Mouse (Mus musculus): Measurements from ENCODE around the gene Stk10. TPM values are rescaled to one million over a fixed set of nuclear protein-coding genes. Genes with fewer than 3 reads are reported as not detected.
"Not testable (repeated sequence)": the region's sequence is repeated elsewhere in the genome, so short reads cannot be mapped to it uniquely, and the experiment has no call there.

Gene Stk10
- polyA plus RNA-seq, 1 experiment from 2014 or later = 2.0 TPM

DNA sequence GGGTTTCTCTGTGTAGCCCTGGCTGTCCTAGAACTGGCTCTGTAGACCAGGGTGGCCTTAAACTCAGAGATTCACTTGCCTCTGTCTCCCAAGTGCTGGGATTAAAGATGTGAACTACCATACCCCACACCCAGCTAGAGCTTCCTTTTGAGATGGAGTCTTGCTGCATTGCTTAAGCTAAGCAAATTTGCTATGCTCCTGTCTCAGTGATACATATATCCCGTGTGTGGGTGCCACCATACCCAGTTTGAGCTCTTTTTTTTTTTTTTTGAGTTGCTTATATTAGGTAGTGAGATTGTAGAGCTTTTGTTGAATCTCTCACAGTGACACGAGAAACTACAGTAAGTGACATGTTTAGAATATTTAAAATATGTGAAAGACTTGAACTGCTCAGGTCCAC lies 37.8 kb upstream of the Stk10 start:
- Histone ChIP-seq H3K27me3 (ENCODE audit: control insufficient read depth, insufficient read depth, low read length) (no peaks in the 10 kb centered on the region), H3K9ac (ENCODE audit: low read length) (no peak overlapping the region), H3K4me3 (ENCODE audit: low read depth, low read length) (no peak overlapping the region), H3K4me2 (ENCODE audit: low read depth, severe bottlenecking) (no peak overlapping the region), H3K36me3 (ENCODE audit: control insufficient read depth, insufficient read depth, low read length) (no peaks in the 10 kb centered on the region), H3K27ac (replicated peaks; ENCODE audit: low read depth, low read length) (no peak overlapping the region), H3K4me1 (ENCODE audit: control insufficient read depth, insufficient read depth, low read length) (no peaks in the 10 kb centered on the region), H3K9me3 (ENCODE audit: control insufficient read depth, low read length) (no peaks in the 10 kb centered on the region)
- ATAC-seq (ENCODE audit: insufficient number of reproducible peaks, low FRiP score, low TSS enrichment, low read depth) (no peak), DNase-seq (ENCODE audit: low spot score) (no peak)
- 89% methylated on average over 2 of the region's 2 CpGs for WGBS

DNA sequence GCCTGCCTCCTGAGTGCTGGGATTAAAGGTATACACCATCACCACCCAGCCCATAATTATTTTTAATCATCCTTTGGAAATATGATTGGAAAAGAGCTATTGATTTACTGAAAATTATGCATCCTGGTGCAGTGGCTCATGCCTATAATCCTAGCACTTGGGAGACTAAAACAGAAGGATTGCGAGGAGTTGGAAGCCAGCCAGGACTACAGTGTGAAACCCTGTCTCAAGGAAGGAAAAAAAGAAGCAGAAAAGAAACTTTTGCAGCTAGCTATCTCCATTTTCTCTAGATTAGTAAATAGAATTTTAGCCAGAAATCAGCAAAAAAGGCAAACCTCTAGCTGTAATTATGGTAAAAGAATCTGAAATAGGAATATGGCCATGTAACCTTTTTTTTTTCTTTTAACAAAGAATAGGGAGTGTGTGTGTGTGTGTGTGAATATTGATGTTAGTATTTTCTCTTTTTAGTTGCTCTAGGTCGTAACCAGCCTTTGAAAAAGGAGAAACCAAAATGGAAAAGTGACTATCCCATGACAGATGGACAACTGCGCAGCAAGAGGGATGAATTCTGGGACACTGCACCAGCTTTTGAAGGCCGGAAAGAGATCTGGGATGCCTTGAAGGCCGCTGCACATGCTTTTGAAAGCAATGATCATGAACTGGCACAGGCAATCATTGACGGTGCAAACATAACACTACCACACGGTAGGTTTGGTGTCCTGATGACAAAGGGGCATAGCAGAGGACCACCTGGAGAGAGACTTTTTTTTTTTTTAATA lies 34.2 kb upstream of the Stk10 start:
- Histone ChIP-seq H3K27ac (replicated peaks; ENCODE audit: low read depth, low read length) (no peak overlapping the region), H3K36me3 (ENCODE audit: control insufficient read depth, insufficient read depth, low read length) (no peaks in the 10 kb centered on the region), H3K4me1 (ENCODE audit: control insufficient read depth, insufficient read depth, low read length) (no peaks in the 10 kb centered on the region), H3K4me2 (ENCODE audit: low read depth, severe bottlenecking) (no peak overlapping the region), H3K27me3 (ENCODE audit: control insufficient read depth, insufficient read depth, low read length) (no peaks in the 10 kb centered on the region), H3K4me3 (ENCODE audit: low read depth, low read length) (no peak overlapping the region), H3K9me3 (ENCODE audit: control insufficient read depth, low read length) (no peaks in the 10 kb centered on the region), H3K9ac (ENCODE audit: low read length) (no peak overlapping the region)
- no peak for ATAC-seq (ENCODE audit: insufficient number of reproducible peaks, low FRiP score, low TSS enrichment, low read depth)
- WGBS = 92% methylated on average over 7 of the region's 7 CpGs
- DNase-seq (ENCODE audit: low spot score) = no peak

DNA sequence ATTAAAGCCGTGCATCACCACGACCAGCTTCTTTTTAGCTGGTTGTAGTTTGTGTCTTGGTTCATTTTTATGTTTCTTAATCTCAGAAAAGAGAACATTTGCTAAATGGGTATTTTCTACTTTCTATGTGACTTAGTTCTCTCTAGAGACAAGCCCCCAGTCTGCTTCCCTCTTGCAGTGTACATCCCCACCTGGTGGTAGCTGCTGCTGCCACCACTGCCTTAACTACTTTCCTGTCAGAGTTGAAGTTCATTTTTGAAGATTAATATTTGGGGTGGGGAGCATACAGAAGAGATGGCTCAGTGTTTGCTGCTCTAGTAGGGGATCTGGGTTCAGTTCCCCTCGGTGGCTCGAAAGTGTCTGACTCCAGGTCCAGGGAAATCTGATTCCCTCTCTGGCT lies 33.2 kb upstream of the Stk10 start:
- no peaks in the 10 kb centered on the region for H3K4me1 ChIP-seq (ENCODE audit: control insufficient read depth, insufficient read depth, low read length)
- H3K27ac ChIP-seq (replicated peaks; ENCODE audit: low read depth, low read length) = no peak overlapping the region
- no peaks in the 10 kb centered on the region for H3K36me3 ChIP-seq (ENCODE audit: control insufficient read depth, insufficient read depth, low read length)
- no peak overlapping the region for H3K4me3 ChIP-seq (ENCODE audit: low read depth, low read length)
- H3K9ac ChIP-seq (ENCODE audit: low read length) = no peak overlapping the region
- H3K9me3 ChIP-seq (ENCODE audit: control insufficient read depth, low read length) = no peaks in the 10 kb centered on the region
- H3K27me3 ChIP-seq (ENCODE audit: control insufficient read depth, insufficient read depth, low read length) = no peaks in the 10 kb centered on the region
- no peak for DNase-seq (ENCODE audit: low spot score)
- ATAC-seq (ENCODE audit: insufficient number of reproducible peaks, low FRiP score, low TSS enrichment, low read depth) = no peak
- WGBS = 89% methylated on average over 4 of the region's 4 CpGs
- H3K4me2 ChIP-seq (ENCODE audit: low read depth, severe bottlenecking) = no peak overlapping the region

DNA sequence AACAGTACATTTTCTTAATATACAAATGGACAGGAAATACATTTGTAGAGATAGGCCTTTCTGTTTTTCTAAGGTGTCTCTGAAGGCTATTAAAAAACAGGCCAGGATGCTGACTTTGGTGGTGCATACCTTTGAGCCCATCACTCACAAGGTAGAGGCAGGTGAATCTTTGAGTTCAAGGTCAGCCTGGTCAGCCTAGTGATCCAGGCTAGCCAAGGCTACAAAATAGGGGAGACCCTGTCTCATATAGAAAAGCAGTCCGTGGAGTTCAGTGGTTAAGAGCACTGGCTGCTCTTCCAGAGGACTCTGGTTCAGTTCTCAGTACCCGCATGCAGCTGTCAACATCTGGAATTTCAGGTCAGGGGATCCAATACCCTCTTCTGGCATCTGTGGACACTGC lies 29.4 kb upstream of the Stk10 start:
- Histone ChIP-seq H3K27me3 (ENCODE audit: control insufficient read depth, insufficient read depth, low read length) (no peaks in the 10 kb centered on the region), H3K4me1 (ENCODE audit: control insufficient read depth, insufficient read depth, low read length) (no peaks in the 10 kb centered on the region), H3K9ac (ENCODE audit: low read length) (no peak overlapping the region), H3K4me3 (ENCODE audit: low read depth, low read length) (no peak overlapping the region), H3K4me2 (ENCODE audit: low read depth, severe bottlenecking) (no peak overlapping the region), H3K9me3 (ENCODE audit: control insufficient read depth, low read length) (no peaks in the 10 kb centered on the region), H3K36me3 (ENCODE audit: control insufficient read depth, insufficient read depth, low read length) (no peaks in the 10 kb centered on the region), H3K27ac (replicated peaks; ENCODE audit: low read depth, low read length) (no peak overlapping the region)
- DNase-seq (ENCODE audit: low spot score) (no peak), ATAC-seq (ENCODE audit: insufficient number of reproducible peaks, low FRiP score, low TSS enrichment, low read depth) (no peak)
- 95% methylated on average over 2 of the region's 2 CpGs for WGBS

DNA sequence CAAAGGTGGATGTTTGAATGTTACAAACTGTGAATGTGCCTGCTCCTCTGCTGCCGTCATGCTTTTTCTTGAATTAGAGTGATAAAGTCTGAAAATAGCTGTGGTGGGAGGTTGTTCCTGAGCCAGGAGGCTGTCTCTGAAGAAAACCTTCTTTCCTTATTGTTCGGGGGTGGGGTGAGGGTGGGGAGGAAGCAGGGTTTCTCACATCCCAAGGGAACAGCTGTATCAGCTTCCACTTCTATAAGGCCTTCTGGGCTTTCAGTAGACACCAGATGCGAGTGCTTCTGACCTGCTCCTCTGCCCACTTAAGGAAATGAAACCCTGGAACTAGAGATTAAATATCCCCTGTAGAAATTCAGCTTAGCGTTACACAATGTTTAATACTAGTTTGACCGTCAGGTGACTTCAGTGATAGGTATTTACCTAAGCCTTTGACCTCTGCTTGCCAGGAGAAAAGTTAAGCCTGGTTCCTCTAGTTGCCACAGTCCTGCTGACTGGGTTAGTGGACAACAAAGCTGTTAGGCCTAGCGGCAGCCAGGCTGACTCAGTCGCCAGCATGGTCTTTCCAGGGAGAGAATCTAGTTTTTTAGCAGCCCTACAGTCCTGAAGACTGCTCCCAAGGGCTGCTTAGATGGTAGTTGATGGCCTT lies 27.9 kb upstream of the Stk10 start:
- Histone ChIP-seq H3K4me3 (ENCODE audit: low read depth, low read length) (no peak overlapping the region), H3K27me3 (ENCODE audit: control insufficient read depth, insufficient read depth, low read length) (no peaks in the 10 kb centered on the region), H3K36me3 (ENCODE audit: control insufficient read depth, insufficient read depth, low read length) (no peaks in the 10 kb centered on the region), H3K9me3 (ENCODE audit: control insufficient read depth, low read length) (no peaks in the 10 kb centered on the region), H3K9ac (ENCODE audit: low read length) (no peak overlapping the region), H3K4me1 (ENCODE audit: control insufficient read depth, insufficient read depth, low read length) (no peaks in the 10 kb centered on the region), H3K27ac (replicated peaks; ENCODE audit: low read depth, low read length) (no peak overlapping the region), H3K4me2 (ENCODE audit: low read depth, severe bottlenecking) (no peak overlapping the region)
- WGBS = 86% methylated on average over 7 of the region's 7 CpGs
- DNase-seq (ENCODE audit: low spot score) (no peak), ATAC-seq (ENCODE audit: insufficient number of reproducible peaks, low FRiP score, low TSS enrichment, low read depth) (no peak)

DNA sequence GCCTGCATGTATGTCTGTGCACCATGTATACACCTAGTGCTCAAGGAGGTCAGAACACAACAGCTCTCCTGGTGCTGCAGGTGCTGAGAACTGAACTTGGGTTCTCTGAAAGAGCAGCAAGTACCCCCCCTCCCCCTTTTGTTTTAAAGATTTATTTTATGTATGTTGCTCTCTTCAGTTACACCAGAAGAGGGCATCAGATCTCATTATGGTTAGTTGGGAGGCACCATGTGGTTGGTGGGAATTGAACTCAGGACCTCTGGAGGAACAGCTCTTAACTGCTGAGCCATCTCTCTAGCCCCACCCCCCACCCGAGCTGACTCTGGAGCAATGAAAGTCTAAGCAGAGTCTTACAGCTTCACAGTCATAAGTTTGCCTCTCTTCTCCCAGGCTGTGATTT lies 22.2 kb upstream of the Stk10 start:
- H3K36me3 ChIP-seq (ENCODE audit: control insufficient read depth, insufficient read depth, low read length) = no peaks in the 10 kb centered on the region
- no peak overlapping the region for H3K4me3 ChIP-seq (ENCODE audit: low read depth, low read length)
- H3K9me3 ChIP-seq (ENCODE audit: control insufficient read depth, low read length) = no peaks in the 10 kb centered on the region
- 62% methylated on average over 1 of the region's 1 CpGs for WGBS
- H3K4me1 ChIP-seq (ENCODE audit: control insufficient read depth, insufficient read depth, low read length) = no peaks in the 10 kb centered on the region
- DNase-seq (ENCODE audit: low spot score) (no peak), ATAC-seq (ENCODE audit: insufficient number of reproducible peaks, low FRiP score, low TSS enrichment, low read depth) (no peak)
- H3K9ac ChIP-seq (ENCODE audit: low read length) = no peak overlapping the region
- no peaks in the 10 kb centered on the region for H3K27me3 ChIP-seq (ENCODE audit: control insufficient read depth, insufficient read depth, low read length)
- no peak overlapping the region for H3K4me2 ChIP-seq (ENCODE audit: low read depth, severe bottlenecking)
- no peak overlapping the region for H3K27ac ChIP-seq (replicated peaks; ENCODE audit: low read depth, low read length)

DNA sequence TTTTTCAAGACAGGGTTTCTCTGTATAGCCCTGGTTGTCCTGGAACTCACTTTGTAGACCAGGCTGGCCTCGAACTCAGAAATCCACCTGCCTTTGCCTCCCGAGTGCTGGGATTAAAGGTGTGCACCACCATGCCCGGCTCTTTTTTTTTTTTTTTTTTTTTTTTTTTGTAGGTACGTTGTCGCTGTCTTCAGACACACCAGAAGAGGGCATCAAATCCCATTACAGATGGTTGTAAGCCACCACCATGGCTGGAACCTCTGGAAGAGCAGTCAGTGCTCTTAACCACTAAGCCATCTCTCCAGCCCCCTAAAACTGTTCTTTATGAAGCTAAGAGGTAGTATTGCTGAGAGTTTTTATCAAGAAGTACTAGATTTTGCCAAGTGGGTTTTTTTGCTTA lies 18.3 kb upstream of the Stk10 start:
- not testable (repeated sequence) for H3K4me3 ChIP-seq (ENCODE audit: low read depth, low read length); H3K9me3 ChIP-seq (ENCODE audit: control insufficient read depth, low read length); H3K27ac ChIP-seq (replicated peaks; ENCODE audit: low read depth, low read length); H3K9ac ChIP-seq (ENCODE audit: low read length); ATAC-seq (ENCODE audit: insufficient number of reproducible peaks, low FRiP score, low TSS enrichment, low read depth); H3K27me3 ChIP-seq (ENCODE audit: control insufficient read depth, insufficient read depth, low read length); H3K4me2 ChIP-seq (ENCODE audit: low read depth, severe bottlenecking); H3K36me3 ChIP-seq (ENCODE audit: control insufficient read depth, insufficient read depth, low read length); H3K4me1 ChIP-seq (ENCODE audit: control insufficient read depth, insufficient read depth, low read length); DNase-seq (ENCODE audit: low spot score)
- WGBS = 88% methylated on average over 5 of the region's 5 CpGs

DNA sequence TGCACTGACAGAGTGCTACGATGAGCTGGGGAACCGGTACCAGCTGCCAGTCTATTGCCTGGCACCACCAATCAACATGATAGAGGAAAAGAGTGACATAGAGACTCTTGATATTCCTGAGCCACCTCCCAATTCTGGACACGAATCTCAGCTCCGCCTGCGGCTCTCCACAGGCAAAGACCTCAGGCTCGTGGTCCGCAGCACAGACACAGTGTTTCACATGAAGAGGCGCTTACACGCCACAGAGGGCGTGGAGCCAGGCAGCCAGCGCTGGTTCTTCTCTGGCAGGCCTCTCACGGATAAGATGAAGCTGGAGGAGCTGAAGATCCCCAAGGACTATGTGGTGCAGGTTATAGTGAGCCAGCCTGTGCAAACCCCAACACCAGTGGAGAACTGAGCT lies 17.0 kb upstream of the Stk10 start:
- ATAC-seq (ENCODE audit: insufficient number of reproducible peaks, low FRiP score, low TSS enrichment, low read depth) = no peak
- 95% methylated on average over 12 of the region's 12 CpGs for WGBS
- no peaks in the 10 kb centered on the region for H3K27me3 ChIP-seq (ENCODE audit: control insufficient read depth, insufficient read depth, low read length)
- no peaks in the 10 kb centered on the region for H3K36me3 ChIP-seq (ENCODE audit: control insufficient read depth, insufficient read depth, low read length)
- no peak overlapping the region for H3K9ac ChIP-seq (ENCODE audit: low read length)
- no peak for DNase-seq (ENCODE audit: low spot score)
- H3K27ac ChIP-seq (replicated peaks; ENCODE audit: low read depth, low read length) = no peak overlapping the region
- H3K9me3 ChIP-seq (ENCODE audit: control insufficient read depth, low read length) = no peaks in the 10 kb centered on the region
- H3K4me2 ChIP-seq (ENCODE audit: low read depth, severe bottlenecking) = no peak overlapping the region
- no peak overlapping the region for H3K4me3 ChIP-seq (ENCODE audit: low read depth, low read length)
- no peaks in the 10 kb centered on the region for H3K4me1 ChIP-seq (ENCODE audit: control insufficient read depth, insufficient read depth, low read length)
